Mouse (Mus musculus) lung, adult 10 weeks (tissue): ENCODE measurements around the gene Aifm2. TPM values are rescaled to one million over a fixed set of nuclear protein-coding genes. Genes with fewer than 3 reads are reported as not detected.

ENCODE experiments used
- polyA plus RNA-seq: library from polyadenylated mRNA; stranded (reverse); fragments of 350-450 nt; fragmentation: Illumina TruSeq; extraction: RNeasy Lipid Tissue Mini Kit (QIAGEN cat#74804); gene quantifications from one replicate; pipeline ENCODE4 v1.2.3, GENCODE M21; 2014; ENCODE audit warnings: low read depth, low replicate concordance; ENCODE audit not compliant: insufficient read depth

Aifm2 gene
- polyA plus RNA-seq = 13.2 TPM

GRCm38 (mm10) chr10:61714771-61715461 lies at the start of gene Aifm2:
Gene Aifm2 (plus strand): TSS chr10:61715263.

GRCm38 (mm10) chr10:61680015-61680913 lies 34.8 kb upstream of the Aifm2 start, which contains the start of gene Sar1a:
Gene Sar1a (plus strand): TSS chr10:61680299.

GRCm38 (mm10) chr10:61694870-61695670 lies 20.0 kb upstream of the Aifm2 start, which contains the start of gene Tysnd1:
Gene Tysnd1 (plus strand): TSS chr10:61695514.

GRCm38 (mm10) chr10:61783621-61784251 lies 68.7 kb downstream of the Aifm2 start, which contains the start of gene H2afy2:
Gene H2afy2 (minus strand): TSS chr10:61784147.

Other genes with a start within 250 kb of the Aifm2 start
- gene Lrrc20, start 239.5 kb upstream of the Aifm2 start, polyA plus RNA-seq = 7.1 TPM
- gene Npffr1, start 119.8 kb upstream of the Aifm2 start, polyA plus RNA-seq = not detected
- 31.5 TPM for gene Ppa1, start 66.7 kb upstream of the Aifm2 start, polyA plus RNA-seq
- 112 TPM for gene Sar1a, start 35.0 kb upstream of the Aifm2 start, polyA plus RNA-seq
- 14.6 TPM for gene Tysnd1, start 19.7 kb upstream of the Aifm2 start, polyA plus RNA-seq
- gene H2afy2, start 68.9 kb downstream of the Aifm2 start, polyA plus RNA-seq = 8.6 TPM